Mouse (Mus musculus): ENCODE measurements around the gene Foxs1. TPM values are rescaled to one million over a fixed set of nuclear protein-coding genes. Genes with fewer than 3 reads are reported as not detected.

The Foxs1 gene
- polyA plus RNA-seq, 1 experiment from 2014 or later: 4.0 TPM

DNA sequence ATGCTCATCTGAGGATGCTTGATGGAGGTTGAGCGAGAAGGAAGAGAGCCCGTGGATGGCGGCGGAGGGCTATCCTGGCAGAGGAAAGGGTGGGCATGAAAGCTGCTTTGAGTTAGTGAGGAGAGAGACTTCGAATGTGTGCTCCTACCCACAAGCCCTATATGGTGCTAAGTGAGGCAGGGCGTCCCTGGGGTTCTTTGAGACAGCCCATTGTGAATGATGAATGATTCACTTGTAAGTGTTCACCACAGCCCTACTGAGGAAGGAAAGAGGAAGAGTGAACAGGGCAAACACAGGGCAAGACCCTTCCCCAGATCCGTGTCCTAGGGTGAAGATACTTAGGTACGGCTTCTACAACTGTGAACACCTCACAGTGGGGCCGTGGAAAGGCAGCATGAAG lies 6.1 kb downstream of the Foxs1 start:
- 77% methylated on average over 9 of the region's 9 CpGs for WGBS
- Histone ChIP-seq H3K27ac (replicated peaks) (no peak overlapping the region), H3K4me1 (no peaks in the 10 kb centered on the region), H3K9me3 (replicated peaks) (no peaks in the 10 kb centered on the region), H3K27me3 (replicated peaks) (no peaks in the 10 kb centered on the region), H3K4me2 (no peak overlapping the region), H3K36me3 (no peaks in the 10 kb centered on the region), H3K4me3 (replicated peaks) (no peak overlapping the region), H3K9ac (replicated peaks) (no peak overlapping the region)
- ATAC-seq (ENCODE audit: low FRiP score): no peak

DNA sequence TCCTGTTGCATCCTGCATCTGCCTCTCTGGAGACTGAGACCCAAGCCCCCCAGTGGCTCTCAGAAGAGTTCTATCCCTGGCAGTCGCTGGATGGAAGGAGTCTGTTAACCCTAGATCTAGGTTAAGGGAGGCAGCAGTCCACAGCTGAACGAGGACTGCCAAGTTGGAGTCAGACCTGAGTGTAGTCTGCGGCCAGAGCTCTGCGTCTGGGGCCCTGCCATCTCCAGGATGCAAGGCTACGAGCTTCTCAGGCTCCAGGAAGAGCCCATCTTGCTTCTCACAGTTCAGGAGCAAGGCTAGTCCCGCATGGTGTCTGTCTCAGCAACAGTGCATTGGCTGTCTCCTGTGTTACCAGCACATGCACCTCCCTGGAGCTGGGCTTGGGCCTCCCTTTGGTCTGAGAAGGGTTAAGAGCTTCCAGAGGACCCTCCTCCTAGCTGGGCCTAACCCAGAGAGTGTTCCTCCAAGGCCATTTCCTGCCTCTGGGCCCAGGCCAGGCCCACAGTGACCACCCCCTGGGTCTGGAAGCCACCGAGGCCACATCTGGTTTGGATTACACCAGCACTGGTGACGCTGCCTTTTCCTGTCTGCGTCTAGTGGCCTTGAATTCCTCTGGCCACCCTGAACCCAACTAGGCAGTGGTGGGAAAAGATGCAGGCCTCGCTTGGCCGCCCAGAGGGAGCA lies 7.7 kb downstream of the Foxs1 start:
- H3K4me3 ChIP-seq (replicated peaks): no peak overlapping the region
- H3K4me1 ChIP-seq: no peaks in the 10 kb centered on the region
- no peaks in the 10 kb centered on the region for H3K36me3 ChIP-seq
- no peaks in the 10 kb centered on the region for H3K27me3 ChIP-seq (replicated peaks)
- no peak overlapping the region for H3K27ac ChIP-seq (replicated peaks)
- H3K9ac ChIP-seq (replicated peaks): no peak overlapping the region
- ATAC-seq (ENCODE audit: low FRiP score): no peak
- WGBS: 67% methylated on average over 11 of the region's 11 CpGs
- no peak overlapping the region for H3K4me2 ChIP-seq
- H3K9me3 ChIP-seq (replicated peaks): no peaks in the 10 kb centered on the region

DNA sequence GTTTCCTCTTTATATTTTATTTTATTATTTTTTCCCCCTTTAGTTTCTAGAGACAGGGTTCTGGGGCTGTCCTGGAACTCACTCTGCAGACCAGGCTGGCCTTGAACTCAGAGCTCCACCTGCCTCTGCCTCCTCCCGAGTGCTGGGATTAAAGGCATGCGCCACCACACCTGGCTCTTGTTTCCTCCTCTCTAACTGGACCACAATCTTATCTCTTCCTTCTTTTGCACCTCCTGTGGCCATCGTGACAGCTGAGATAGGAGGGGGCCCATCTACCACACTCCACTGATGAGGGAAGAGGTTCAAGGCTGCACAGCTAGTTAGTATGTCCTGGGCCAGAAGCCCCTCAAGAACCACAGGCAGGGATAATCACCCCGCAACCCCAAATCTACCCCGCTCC lies 8.5 kb downstream of the Foxs1 start:
- no peaks in the 10 kb centered on the region for H3K4me1 ChIP-seq
- no peak for ATAC-seq (ENCODE audit: low FRiP score)
- no peaks in the 10 kb centered on the region for H3K27me3 ChIP-seq (replicated peaks)
- H3K9ac ChIP-seq (replicated peaks): no peak overlapping the region
- no peak overlapping the region for H3K27ac ChIP-seq (replicated peaks)
- H3K9me3 ChIP-seq (replicated peaks): no peaks in the 10 kb centered on the region
- no peaks in the 10 kb centered on the region for H3K36me3 ChIP-seq
- no peak overlapping the region for H3K4me2 ChIP-seq
- WGBS: 85% methylated on average over 5 of the region's 5 CpGs
- no peak overlapping the region for H3K4me3 ChIP-seq (replicated peaks)

DNA sequence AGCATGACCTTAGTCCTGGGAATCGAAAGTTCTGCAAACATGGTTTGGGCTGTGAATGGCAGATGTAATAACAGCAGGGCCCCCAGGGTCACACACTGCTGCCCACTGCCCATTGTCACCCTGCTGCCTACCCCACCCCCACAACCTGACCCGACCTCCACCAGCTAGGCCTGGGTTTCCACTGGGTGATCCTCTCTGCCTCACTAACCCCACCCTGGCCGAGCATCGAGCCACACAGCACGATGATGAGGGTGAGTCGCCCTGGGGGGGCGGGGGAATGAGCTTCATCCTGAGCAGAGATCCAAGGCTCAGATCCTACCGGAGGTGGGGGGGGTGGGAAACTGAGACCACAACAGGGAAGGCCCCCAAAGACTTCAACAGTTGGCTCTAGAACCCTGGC lies 8.9 kb downstream of the Foxs1 start:
- no peak for ATAC-seq (ENCODE audit: low FRiP score)
- no peaks in the 10 kb centered on the region for H3K9me3 ChIP-seq (replicated peaks)
- WGBS: 63% methylated on average over 8 of the region's 8 CpGs

DNA sequence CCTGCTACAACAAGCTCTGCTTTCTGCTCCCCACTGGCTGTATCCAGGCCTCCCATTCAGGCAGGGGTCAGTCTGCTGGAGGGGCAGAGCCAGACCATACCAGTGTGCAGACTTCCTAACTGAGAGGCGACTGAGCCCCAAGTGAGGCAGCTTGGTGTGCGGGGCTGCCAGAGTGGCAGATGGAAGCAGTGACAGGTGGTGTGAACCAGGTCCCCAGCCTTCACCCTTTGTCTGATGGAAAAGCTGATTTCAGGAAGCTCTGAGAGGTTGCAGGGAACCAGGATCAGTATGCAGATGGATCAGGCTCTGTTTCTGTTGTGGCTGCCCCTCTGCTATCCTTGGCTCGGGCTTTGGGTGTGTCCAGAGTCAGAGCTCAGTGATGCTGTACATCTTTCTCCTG lies 9.4 kb downstream of the Foxs1 start:
- no peaks in the 10 kb centered on the region for H3K9me3 ChIP-seq (replicated peaks)
- no peak for ATAC-seq (ENCODE audit: low FRiP score)
- no peak overlapping the region for H3K9ac ChIP-seq (replicated peaks)
- H3K4me3 ChIP-seq (replicated peaks): no peak overlapping the region
- 81% methylated on average over 3 of the region's 3 CpGs for WGBS
- no peak overlapping the region for H3K4me2 ChIP-seq
- no peaks in the 10 kb centered on the region for H3K27me3 ChIP-seq (replicated peaks)
- no peaks in the 10 kb centered on the region for H3K4me1 ChIP-seq
- H3K27ac ChIP-seq (replicated peaks): no peak overlapping the region
- no peaks in the 10 kb centered on the region for H3K36me3 ChIP-seq

More for the DNA sequence above, 8.9 kb downstream of the Foxs1 start:
- Histone ChIP-seq H3K9ac (replicated peaks) (no peak overlapping the region), H3K4me2 (no peak overlapping the region), H3K27ac (replicated peaks) (no peak overlapping the region), H3K27me3 (replicated peaks) (no peaks in the 10 kb centered on the region), H3K4me1 (no peaks in the 10 kb centered on the region), H3K4me3 (replicated peaks) (no peak overlapping the region), H3K36me3 (no peaks in the 10 kb centered on the region)

DNA sequence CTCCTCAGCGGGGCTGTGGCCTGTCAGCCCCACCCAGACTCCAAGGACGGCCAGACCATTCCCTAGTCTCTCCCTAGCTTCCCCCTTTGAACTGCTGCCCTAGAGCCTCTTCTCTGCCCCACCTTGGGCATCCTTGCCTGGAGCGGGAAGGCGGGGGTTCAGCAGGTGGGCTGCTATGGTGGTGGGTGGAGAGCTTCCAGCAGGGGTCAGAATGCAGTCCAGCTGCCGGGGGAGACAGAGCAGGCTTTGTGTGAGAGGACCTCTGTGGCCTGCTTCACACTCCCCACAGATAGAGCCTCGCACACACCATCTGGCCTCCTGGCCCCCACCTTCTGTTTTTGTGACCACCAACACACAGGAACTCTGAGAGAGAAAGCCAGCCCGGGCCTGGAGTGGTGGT lies 10.6 kb downstream of the Foxs1 start:
- no peaks in the 10 kb centered on the region for H3K4me1 ChIP-seq
- WGBS: 41% methylated on average over 7 of the region's 7 CpGs
- H3K36me3 ChIP-seq: no peaks in the 10 kb centered on the region
- no peak overlapping the region for H3K9ac ChIP-seq (replicated peaks)
- no peak overlapping the region for H3K4me3 ChIP-seq (replicated peaks)
- H3K27ac ChIP-seq (replicated peaks): no peak overlapping the region
- ATAC-seq (ENCODE audit: low FRiP score): no peak
- H3K9me3 ChIP-seq (replicated peaks): no peaks in the 10 kb centered on the region
- H3K4me2 ChIP-seq: no peak overlapping the region
- H3K27me3 ChIP-seq (replicated peaks): 0 out of 2 replicates have a peak, but pooled peaks cover 3% of the 10 kb centered on the region

DNA sequence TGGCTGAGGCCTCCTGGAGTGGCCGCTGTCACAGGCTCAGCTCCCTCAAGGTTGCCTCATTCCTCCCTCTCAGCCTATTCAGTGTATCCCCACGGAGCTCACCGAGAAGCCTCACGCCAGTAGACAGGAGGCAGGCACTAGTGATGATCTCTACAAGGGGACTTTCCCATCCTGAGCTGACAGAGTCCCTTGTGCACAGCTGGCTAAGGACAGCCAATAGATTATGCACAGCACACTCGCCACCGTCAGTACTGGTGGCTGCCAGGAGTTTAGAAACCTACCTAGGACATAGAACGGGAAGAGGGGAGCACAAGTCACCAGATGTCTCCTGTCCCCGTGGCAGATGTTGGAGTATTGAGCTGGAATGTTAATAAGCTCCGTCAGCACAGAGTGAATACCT lies 15.3 kb downstream of the Foxs1 start:
- peaks cover 30% of the 10 kb centered on the region for H3K27me3 ChIP-seq (replicated peaks)
- H3K9ac ChIP-seq (replicated peaks): no peak overlapping the region
- H3K4me2 ChIP-seq: no peak overlapping the region
- peaks cover 11% of the 10 kb centered on the region for H3K4me1 ChIP-seq
- no peaks in the 10 kb centered on the region for H3K36me3 ChIP-seq
- no peak for ATAC-seq (ENCODE audit: low FRiP score)
- no peak overlapping the region for H3K27ac ChIP-seq (replicated peaks)
- H3K4me3 ChIP-seq (replicated peaks): no peak overlapping the region
- 52% methylated on average over 9 of the region's 9 CpGs for WGBS
- H3K9me3 ChIP-seq (replicated peaks): no peaks in the 10 kb centered on the region

DNA sequence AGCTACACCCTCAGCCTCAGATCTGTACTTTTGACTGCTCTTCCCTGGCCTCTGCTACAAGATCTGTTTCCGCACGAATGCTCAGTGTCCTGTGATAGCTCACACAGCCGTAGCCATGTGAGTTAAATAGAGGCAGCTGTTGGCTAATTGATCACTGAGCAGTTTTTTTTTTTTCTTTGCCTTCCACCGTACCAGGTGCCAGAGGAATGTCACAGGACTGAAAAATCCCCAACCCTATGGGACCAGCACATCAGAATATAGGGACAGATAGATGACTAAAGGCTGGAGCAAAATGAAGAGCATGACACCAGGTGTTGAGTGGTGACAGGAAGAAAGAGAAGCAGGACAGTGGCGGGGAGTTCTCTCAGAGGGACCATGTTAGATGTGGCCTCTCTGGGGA lies 16.9 kb downstream of the Foxs1 start:
- H3K27me3 ChIP-seq (replicated peaks): peaks cover 44% of the 10 kb centered on the region
- H3K9ac ChIP-seq (replicated peaks): no peak overlapping the region
- 56% methylated on average over 5 of the region's 5 CpGs for WGBS
- peaks cover 11% of the 10 kb centered on the region for H3K4me1 ChIP-seq
- no peak overlapping the region for H3K4me2 ChIP-seq
- ATAC-seq (ENCODE audit: low FRiP score): no peak
- no peaks in the 10 kb centered on the region for H3K36me3 ChIP-seq
- no peak overlapping the region for H3K27ac ChIP-seq (replicated peaks)
- H3K4me3 ChIP-seq (replicated peaks): no peak overlapping the region
- H3K9me3 ChIP-seq (replicated peaks): no peaks in the 10 kb centered on the region

DNA sequence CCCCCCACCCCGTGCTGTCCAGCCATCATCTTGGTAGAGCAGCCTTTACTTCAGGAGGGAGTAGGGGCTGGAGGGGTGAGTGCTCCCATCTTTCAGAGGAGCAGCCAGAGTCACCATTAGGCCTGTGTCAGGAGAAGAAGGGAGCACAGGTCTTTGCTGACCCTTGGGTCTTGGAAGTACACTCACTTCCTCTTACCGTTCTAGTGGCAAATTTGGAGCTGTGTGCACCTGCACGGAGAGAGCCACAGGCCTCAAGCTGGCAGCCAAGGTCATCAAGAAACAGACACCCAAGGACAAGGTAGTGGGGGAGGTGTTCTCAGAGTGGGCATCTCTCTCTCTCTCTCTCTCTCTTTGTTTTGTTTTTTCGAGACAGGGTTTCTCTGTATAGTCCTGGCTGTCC lies 17.6 kb downstream of the Foxs1 start:
- Histone ChIP-seq H3K4me3 (replicated peaks) (no peak overlapping the region), H3K9ac (replicated peaks) (no peak overlapping the region), H3K27me3 (replicated peaks) (peaks cover 51% of the 10 kb centered on the region), H3K9me3 (replicated peaks) (no peaks in the 10 kb centered on the region), H3K4me1 (peaks cover 11% of the 10 kb centered on the region), H3K36me3 (no peaks in the 10 kb centered on the region), H3K27ac (replicated peaks) (no peak overlapping the region), H3K4me2 (no peak overlapping the region)
- ATAC-seq (ENCODE audit: low FRiP score): no peak
- 70% methylated on average over 4 of the region's 4 CpGs for WGBS

DNA sequence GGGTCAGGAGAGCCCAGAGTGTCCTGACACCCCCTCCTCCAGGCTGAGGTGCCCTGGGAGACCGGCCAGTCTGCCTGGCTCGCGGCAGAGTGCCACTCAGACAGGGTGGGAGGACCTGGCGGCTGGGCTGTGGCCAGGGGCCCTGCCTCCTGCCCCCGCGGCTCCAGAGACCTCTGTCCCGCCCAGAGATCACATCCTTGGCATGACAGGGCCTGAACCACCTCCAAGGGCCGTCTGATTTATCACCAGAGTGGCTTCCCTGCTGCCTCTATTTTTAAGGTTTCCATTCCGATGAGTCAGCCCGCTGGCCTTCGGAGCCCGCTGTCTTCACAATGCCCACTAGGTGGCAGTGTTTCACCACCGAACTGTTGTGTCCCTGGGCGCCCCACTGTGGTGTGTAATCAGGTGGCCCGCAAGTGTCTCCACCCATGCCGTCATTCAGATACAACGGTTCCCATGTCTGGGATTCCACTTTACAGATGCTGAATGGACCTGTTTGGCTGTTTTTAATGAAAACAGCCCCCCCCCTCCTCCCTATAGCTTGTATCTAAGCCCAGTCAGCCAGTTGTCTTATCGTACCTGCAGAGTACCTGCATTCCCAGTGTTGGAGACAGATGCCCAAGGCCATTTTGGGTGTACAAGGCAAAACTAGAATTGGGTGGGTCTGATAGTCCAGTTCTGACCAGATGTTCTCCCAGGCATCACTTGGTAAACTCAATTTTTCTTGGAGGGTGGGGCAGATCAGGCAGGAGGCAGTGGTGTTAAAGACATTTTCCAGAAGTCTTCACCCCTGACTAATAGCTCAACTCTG lies 18.5 kb downstream of the Foxs1 start:
- Histone ChIP-seq H3K36me3 (no peaks in the 10 kb centered on the region), H3K27me3 (replicated peaks) (peaks cover 58% of the 10 kb centered on the region), H3K4me1 (peaks cover 11% of the 10 kb centered on the region), H3K27ac (replicated peaks) (no peak overlapping the region), H3K9me3 (replicated peaks) (no peaks in the 10 kb centered on the region), H3K9ac (replicated peaks) (peak overlapping the region; percentile 30; the same call in 1 of the 2 replicates), H3K4me3 (replicated peaks) (peak overlapping the region; percentile 29), H3K4me2 (peak overlapping the region; percentile 63)
- peak; percentile 85 for ATAC-seq (ENCODE audit: low FRiP score)
- 3% methylated on average over 18 of the region's 18 CpGs for WGBS

DNA sequence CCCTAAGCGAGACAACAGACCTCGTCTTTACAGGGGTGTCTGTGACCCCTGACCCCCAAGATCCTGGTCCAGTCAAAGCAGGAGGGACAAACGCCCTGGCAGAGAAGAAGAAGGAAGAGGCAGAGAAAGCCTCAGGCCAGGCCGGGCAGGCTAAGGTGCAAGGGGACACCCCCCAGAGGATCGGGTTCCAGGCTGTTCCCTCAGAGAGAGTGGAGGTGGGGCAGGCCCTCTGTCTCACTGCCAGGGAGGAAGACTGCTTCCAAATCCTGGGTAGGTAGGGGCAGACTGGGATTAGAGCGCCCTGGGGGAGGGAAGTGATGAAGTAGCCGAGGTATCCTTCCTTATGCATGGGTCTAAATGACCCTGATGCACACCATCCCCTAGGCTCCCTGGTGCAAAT lies 19.5 kb downstream of the Foxs1 start:
- 43% methylated on average over 7 of the region's 7 CpGs for WGBS
- ATAC-seq (ENCODE audit: low FRiP score): no peak
- H3K27ac ChIP-seq (replicated peaks): no peak overlapping the region
- no peaks in the 10 kb centered on the region for H3K36me3 ChIP-seq
- peaks cover 11% of the 10 kb centered on the region for H3K4me1 ChIP-seq
- H3K27me3 ChIP-seq (replicated peaks): peaks cover 58% of the 10 kb centered on the region
- no peak overlapping the region for H3K4me2 ChIP-seq
- H3K4me3 ChIP-seq (replicated peaks): no peak overlapping the region
- H3K9me3 ChIP-seq (replicated peaks): no peaks in the 10 kb centered on the region
- H3K9ac ChIP-seq (replicated peaks): no peak overlapping the region

DNA sequence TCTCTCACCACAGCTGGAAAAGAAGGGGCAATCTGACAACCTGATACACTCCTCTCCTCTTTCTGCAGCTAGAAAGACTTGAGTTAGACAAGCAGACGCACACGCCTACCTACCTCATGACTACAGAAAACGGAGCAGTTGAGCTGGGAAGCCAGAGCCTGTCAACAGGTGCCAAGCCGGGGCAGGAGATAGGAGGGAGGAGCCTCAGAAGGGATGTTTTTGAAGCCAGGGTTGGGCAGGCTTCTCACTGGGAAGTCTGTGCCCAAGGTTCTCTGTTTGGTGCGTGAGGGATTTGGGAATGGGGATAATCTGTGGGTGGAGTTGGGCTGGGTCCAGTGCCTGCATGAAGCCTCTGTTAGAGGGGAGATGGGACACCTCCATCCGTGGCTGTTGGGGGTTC lies 21.6 kb downstream of the Foxs1 start:
- no peak for ATAC-seq (ENCODE audit: low FRiP score)
- Histone ChIP-seq H3K9ac (replicated peaks) (no peak overlapping the region), H3K4me2 (no peak overlapping the region), H3K36me3 (no peaks in the 10 kb centered on the region), H3K9me3 (replicated peaks) (no peaks in the 10 kb centered on the region), H3K27ac (replicated peaks) (no peak overlapping the region), H3K4me1 (peaks cover 14% of the 10 kb centered on the region), H3K4me3 (replicated peaks) (no peak overlapping the region), H3K27me3 (replicated peaks) (peaks cover 50% of the 10 kb centered on the region)
- WGBS: 41% methylated on average over 6 of the region's 6 CpGs
